Mouse (Mus musculus): Measurements from ENCODE around the gene Prim1.
A peak's percentile ranks its signal among the peaks of the same experiment; 100 is the strongest.

DNA sequence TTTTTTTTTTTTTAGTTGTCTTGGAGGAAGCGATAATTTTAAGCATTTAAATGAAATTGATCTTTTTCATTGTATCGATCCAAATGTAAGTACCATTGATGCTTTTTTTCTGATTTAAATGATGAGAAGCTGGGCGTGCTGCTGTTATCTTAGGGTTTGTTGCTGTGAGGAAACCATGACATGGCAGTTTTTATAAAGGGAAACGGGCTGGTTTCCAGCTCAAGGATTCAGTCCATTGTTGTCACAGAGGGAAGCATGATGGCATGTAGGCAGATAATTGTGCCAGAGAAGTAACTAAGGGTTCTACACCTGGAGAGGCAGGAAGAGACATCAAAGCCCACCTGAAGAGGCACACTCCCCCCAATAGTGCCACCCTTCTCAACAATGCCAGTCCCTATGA, 54.2 kb downstream of the Prim1 start:
- TF ChIP-seq TAL1 (IDR thresholded peaks at IDR 0.05; ENCODE audit: low read length) = no peak
- TF ChIP-seq GATA1 (IDR thresholded peaks at IDR 0.05; ENCODE audit: low read length) = peak; percentile 32; the same call in 1 of the 2 replicates

Data from erythroblast, embryonic 14.5 days (primary cell).